Mouse (Mus musculus) kidney, adult 2 months (tissue): ENCODE measurements around the gene Pum1. TPM values are rescaled to one million over a fixed set of nuclear protein-coding genes. Genes with fewer than 3 reads are reported as not detected.
"Not testable (repeated sequence)": the region's sequence is repeated elsewhere in the genome, so short reads cannot be mapped to it uniquely, and the experiment has no call there.

Source experiments
- DNase-seq: peaks from one replicate; pipeline ENCODE4 v3.0.0; 2021
- H3K27ac ChIP-seq: fragments of 200-500 bp; 2 replicates; pipeline ENCODE4 v1.5.1; 2012; ENCODE audit warnings: low read depth, low read length, control low read depth, inconsistent platforms; ENCODE audit not compliant: insufficient read depth
- H3K27me3 ChIP-seq: fragments of 200-500 bp; replicated peaks from 2 replicates; pipeline ENCODE4 v1.6.1; 2012; ENCODE audit warnings: mild to moderate bottlenecking, moderate library complexity, low read length, inconsistent platforms; ENCODE audit not compliant: control insufficient read depth, insufficient read depth
- H3K36me3 ChIP-seq: fragments of 200-500 bp; 2 replicates; pipeline ENCODE4 v1.6.1; 2012; ENCODE audit warnings: mild to moderate bottlenecking, moderate library complexity, low read length, inconsistent platforms; ENCODE audit not compliant: control insufficient read depth, insufficient read depth
- H3K4me1 ChIP-seq: fragments of 200-500 bp; 2 replicates; pipeline ENCODE4 v1.6.1; 2011; ENCODE audit warnings: low read length; ENCODE audit not compliant: control insufficient read depth, insufficient read depth
- H3K4me3 ChIP-seq: fragments of 200-500 bp; 2 replicates; pipeline ENCODE4 v1.5.1; 2011; ENCODE audit warnings: mild to moderate bottlenecking, low read depth, low read length, control low read depth; ENCODE audit not compliant: insufficient read depth
- CTCF ChIP-seq: fragments of 200-500 bp; conservative IDR thresholded peaks from 2 replicates; pipeline ENCODE4 v1.5.1; 2011; ENCODE audit warnings: low read depth, mild to moderate bottlenecking, control low read depth, low read length, moderate library complexity, mixed read lengths; ENCODE audit not compliant: insufficient read depth, insufficient read length
- POLR2A ChIP-seq: fragments of 200-500 bp; IDR thresholded peaks from one replicate; pipeline ENCODE4 v1.6.1; 2011; ENCODE audit warnings: low read depth, low read length, control low read depth
- WGBS: fragments of 180-500 bp; shearing (Covaris S2); methylation state at CpG from one replicate; pipeline ENCODE4 v1.1.7; 2018; 5-methylcytosine and 5-hydroxymethylcytosine counted together
- polyA plus RNA-seq: library from polyadenylated mRNA; depleted of rRNA; stranded (reverse); fragments of >200 nt; gene quantifications from 2 replicates; pipeline ENCODE4 v1.2.3, GENCODE M21; 2012; rRNA removed

Pum1 gene
- polyA plus RNA-seq: 45.9 and 52.4 TPM in 2 replicates

DNA sequence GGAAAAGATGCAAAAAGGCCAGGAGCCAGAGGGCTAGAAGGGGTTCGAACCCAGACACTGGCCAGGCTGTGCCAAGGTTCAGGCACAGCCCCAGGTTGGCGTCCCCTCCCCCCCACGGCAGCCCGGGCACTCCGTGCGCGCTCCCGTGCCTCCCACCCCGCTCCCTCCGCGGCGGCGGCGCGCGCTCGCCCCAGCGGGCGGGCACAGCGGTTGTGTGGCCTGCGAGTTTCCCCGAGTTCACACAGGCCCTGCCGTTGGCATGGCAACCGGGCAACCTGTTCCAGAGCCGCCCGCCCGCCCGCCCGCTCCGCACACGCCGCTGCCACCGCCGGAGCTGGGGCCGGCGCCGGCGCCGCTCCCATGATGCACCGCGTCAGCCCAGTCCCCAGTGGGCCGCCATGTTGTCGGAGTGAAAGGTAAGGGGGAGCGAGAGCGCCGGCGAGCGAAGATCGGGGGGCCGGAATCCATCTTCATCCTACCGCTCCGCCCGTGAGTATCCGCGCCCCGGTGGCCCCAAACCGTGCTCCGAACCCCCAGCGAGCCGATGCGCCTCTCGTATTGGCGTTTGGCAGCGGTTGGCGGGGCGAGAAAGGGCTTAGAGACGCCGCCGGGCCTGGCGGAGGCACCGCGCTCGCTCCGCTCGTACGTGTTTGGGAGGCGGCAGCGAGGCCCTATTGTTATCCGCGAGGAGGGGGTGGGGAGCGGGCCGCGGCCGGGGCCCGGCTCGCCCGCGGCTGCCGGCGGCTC is at the start of gene Pum1:
Gene Pum1 (plus strand): TSS at position 343 of the 747 bp plus-strand sequence.
- peak within 1 kb of the TSS; percentile 71 for H3K27ac ChIP-seq
- no peaks in the 10 kb centered on the region for H3K27me3 ChIP-seq
- H3K4me3 ChIP-seq: peak within 1 kb of the TSS; percentile 91
- TF ChIP-seq POLR2A (peak; percentile 42), CTCF (no peak)
- peak; percentile 95 for DNase-seq
- under 1% methylated on average over 88 of the region's 90 CpGs for WGBS
- peaks cover 15% of the 10 kb centered on the region for H3K4me1 ChIP-seq
- H3K36me3 ChIP-seq: no peaks in the 10 kb centered on the region

DNA sequence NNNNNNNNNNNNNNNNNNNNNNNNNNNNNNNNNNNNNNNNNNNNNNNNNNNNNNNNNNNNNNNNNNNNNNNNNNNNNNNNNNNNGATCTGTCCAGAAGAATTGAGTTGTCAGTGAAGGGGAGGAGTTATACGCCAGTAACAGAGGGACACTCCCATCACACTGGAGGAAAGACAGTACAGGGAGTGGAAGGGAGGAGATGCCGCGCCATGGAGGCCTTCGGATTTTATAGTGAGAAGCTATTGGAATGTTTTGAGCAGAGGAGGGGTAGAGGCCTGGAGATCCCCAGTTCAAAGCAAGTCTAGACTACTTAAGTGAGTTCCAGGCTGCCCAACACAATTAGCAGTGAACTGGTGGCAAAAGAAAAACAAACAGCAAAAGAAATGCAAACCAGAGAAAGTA is 33.7 kb upstream of the Pum1 start:
- TF ChIP-seq POLR2A (no peak), CTCF (no peak)
- WGBS: 7% methylated on average over 4 of the region's 4 CpGs
- Histone ChIP-seq H3K27me3 (no peaks in the 10 kb centered on the region), H3K4me1 (peaks cover 4% of the 10 kb centered on the region; the same call in 1 of the 2 replicates), H3K36me3 (no peaks in the 10 kb centered on the region), H3K4me3 (no peak overlapping the region), H3K27ac (peak overlapping the region; percentile 13)
- DNase-seq: peak; percentile 75

DNA sequence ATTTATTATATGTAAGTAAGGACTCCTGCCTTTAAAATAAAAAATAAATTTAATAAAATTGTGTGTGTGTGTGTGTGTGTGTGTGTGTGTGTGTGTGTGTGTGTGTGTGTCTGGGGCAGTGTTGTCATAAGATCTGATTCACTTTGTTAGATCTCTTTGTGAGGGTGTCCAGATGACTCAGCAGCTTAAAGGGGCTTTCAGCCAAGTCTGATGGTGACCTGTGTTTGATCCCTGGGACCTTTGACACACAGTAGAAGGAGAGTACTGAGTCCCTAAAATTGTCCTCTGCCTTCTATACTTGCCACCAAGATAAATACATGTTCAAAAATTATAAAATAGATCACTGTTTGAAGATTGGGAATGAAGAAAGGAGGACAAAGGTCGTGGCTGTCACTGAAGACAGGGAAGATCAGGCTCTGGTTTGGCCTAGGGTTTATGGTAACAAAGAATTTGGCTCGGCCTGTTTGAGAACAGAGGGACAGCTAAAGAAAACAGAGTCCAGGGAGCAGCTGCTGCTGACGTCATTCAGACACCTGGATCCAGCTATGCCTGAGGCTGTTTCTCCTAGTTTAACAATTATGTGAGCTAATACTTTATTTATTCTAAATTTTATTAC is 32.8 kb upstream of the Pum1 start:
- WGBS: 56% methylated on average over 3 of the region's 3 CpGs
- TF ChIP-seq CTCF (no peak), POLR2A (no peak)
- peak; percentile 64 for DNase-seq

DNA sequence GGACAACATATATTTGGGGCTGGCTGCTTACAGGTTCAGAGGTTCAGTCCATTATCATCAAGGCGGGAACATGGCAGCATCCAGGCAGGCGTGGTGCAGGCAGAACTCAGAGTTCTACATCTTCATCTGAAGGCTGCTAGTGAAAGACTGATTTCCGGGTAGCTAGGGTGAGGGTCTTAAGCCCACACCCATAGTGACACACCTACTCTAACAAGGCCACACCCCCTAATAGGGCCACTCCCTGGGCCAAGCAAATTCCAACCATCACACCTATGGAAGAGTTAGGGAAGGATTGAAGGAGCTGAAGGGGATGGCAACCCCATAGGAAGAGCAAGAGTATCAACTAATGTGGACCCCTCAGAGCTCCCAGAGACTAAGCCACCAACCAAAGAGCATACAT is 28.0 kb upstream of the Pum1 start:
- 94% methylated on average over 3 of the region's 3 CpGs for WGBS
- not testable (repeated sequence) for DNase-seq, H3K27me3 ChIP-seq, H3K36me3 ChIP-seq, H3K27ac ChIP-seq, H3K4me3 ChIP-seq
- H3K4me1 ChIP-seq: peaks cover 17% of the 10 kb centered on the region

More for the DNA sequence above, 32.8 kb upstream of the Pum1 start:
- H3K27me3 ChIP-seq: no peaks in the 10 kb centered on the region
- H3K36me3 ChIP-seq: no peaks in the 10 kb centered on the region
- H3K4me3 ChIP-seq: no peak overlapping the region
- peaks cover 4% of the 10 kb centered on the region; the same call in 1 of the 2 replicates for H3K4me1 ChIP-seq
- H3K27ac ChIP-seq: peak overlapping the region; percentile 1; the same call in 1 of the 2 replicates

DNA sequence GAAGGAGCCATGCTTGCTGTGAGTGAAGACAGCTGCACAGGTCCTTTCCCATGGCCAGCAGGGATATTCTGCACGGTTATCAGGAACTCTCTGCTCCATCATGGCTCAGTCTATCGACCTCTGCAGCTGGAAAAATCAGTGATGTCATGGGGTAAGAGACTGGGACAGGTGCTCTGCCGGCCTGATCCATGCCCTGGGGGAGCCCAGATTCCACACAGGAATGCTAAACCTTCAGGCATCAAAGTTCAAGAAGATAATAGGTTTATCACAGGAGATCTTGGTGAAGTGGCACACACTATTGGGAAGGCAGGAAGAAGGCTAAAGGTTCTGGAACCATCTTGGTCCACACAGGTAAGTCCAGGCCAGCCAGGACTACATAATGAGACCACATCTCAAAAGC is 26.4 kb upstream of the Pum1 start:
- Histone ChIP-seq H3K4me1 (peaks cover 24% of the 10 kb centered on the region), H3K27ac (no peak overlapping the region), H3K27me3 (no peaks in the 10 kb centered on the region), H3K4me3 (no peak overlapping the region), H3K36me3 (no peaks in the 10 kb centered on the region)
- no peak for DNase-seq
- TF ChIP-seq POLR2A: no peak
- TF ChIP-seq CTCF: no peak
- WGBS: 76% methylated on average over 3 of the region's 3 CpGs

DNA sequence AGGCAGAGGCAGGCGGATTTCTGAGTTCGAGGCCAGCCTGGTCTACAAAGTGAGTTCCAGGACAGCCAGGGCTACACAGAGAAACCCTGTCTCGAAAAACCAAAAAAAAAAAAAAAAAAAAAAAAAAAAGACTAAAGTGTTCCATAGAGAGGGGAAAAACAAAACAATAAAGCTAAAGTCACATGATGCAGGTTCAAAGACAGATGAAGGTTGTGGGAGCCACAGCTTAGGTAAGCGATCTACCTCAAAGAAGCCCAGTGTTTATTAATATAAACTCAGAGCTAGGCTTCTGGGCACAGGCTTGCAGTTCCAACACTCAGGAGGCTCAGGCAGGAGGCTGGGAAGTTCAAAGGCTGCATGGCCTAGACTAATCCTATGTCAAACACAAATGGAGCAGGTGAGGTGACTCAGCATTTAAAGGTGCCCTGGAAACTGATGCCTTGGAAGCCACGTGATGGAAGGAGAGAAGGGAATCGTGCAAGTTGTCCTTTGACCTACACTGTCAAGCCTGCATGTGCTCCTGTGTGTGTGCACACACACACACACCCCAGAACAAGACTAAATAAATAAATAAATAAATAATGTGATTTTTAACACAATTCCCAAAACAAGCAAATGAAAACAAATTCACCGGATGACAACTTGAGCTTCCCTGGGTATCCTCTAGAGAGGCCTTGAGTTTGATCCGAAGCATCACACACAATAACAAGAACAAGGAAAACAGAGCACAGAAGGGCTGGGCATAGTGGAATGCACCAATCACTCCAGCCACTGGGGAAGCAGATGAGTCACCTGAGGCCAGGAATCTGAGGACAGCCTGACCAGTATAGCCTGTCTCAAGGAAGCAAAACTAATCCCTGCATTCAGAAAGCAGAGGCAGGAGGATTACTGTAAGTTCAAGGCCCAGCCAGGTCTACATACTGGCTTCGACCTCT is 25.4 kb upstream of the Pum1 start:
- DNase-seq: peak; percentile 89
- H3K27me3 ChIP-seq: no peaks in the 10 kb centered on the region
- TF ChIP-seq POLR2A (no peak), CTCF (no peak)
- peaks cover 24% of the 10 kb centered on the region for H3K4me1 ChIP-seq
- WGBS: 66% methylated on average over 8 of the region's 9 CpGs
- H3K36me3 ChIP-seq: no peaks in the 10 kb centered on the region
- H3K27ac ChIP-seq: peak overlapping the region; percentile 53; the same call in 1 of the 2 replicates
- H3K4me3 ChIP-seq: no peak overlapping the region
